Mouse (Mus musculus): ENCODE measurements at regions not wholly inside any gene's neighbourhood (a gene's known extent, or its start where the extent isn't known, plus 50 kb on each side); places are given as distances from the start of the nearest gene placed in this dataset.

- TF ChIP-seq CTCF (IDR thresholded peaks at IDR 0.05; ENCODE audit: borderline replicate concordance, insufficient read depth, low read depth, low read length), result no peak
- no peak for TF ChIP-seq POLR2A (IDR thresholded peaks at IDR 0.05; ENCODE audit: borderline replicate concordance, insufficient read depth, low read length)
Observed at GRCm38 (mm10) chr2:75028151-75028550, 202.5 kb downstream of the Mtx2 start.
